Mouse (Mus musculus): Measurements from ENCODE around the gene Lrmda. TPM values are rescaled to one million over a fixed set of nuclear protein-coding genes. Genes with fewer than 3 reads are reported as not detected.

Gene Lrmda
- total RNA-seq (2021), result 1 to 10 TPM; 2.3 to 3.1 TPM
- long read RNA-seq, experiment 1, partial matches to known transcripts, result 0 of 1 reads
- long read RNA-seq, experiment 1, other reads (novel, unspliced or antisense), result 0 of 1 reads
- long read RNA-seq, experiment 2, partial matches to known transcripts, result 0 of 1 reads
- long read RNA-seq, experiment 2, other reads (novel, unspliced or antisense), result 1 of 1 reads

DNA sequence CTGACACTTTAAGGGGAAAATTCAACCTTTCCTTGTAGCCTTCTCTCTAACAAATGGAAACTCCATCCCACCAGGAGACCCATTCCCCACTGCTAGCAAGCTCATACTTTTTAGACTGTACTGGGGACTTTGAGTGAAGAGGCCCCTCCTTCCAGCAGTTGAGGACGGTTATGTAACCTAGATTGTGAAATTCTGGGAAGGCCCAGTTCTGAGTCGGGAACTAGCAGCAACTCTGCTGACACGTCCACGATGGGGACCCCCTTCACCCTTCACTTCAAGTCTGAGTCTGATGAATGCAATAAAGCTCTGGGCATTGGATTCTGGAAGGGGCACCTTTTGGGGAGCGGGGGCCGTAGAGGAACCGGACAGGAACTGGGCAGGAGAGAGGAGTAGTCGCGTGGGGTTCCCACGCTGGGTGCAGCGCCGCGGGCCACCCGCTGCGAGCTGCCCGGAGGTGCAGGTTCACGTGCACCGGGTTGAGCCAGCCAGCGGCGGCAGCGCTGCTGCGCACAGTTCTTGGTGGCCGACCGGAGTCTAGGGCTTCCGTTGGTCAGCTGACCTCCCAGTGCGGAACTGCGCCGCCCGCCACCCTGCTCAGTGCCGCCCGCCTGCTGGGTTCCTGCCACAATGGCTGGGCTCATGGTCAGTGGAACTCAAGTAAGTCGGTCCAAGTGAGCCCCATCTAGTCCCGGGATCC is at the start of gene Lrmda:
Lrmda (plus strand) TSS at position 461 of the 697 bp plus-strand sequence.
- peak; percentile 70 for DNase-seq (ENCODE audit: low spot score)

DNA sequence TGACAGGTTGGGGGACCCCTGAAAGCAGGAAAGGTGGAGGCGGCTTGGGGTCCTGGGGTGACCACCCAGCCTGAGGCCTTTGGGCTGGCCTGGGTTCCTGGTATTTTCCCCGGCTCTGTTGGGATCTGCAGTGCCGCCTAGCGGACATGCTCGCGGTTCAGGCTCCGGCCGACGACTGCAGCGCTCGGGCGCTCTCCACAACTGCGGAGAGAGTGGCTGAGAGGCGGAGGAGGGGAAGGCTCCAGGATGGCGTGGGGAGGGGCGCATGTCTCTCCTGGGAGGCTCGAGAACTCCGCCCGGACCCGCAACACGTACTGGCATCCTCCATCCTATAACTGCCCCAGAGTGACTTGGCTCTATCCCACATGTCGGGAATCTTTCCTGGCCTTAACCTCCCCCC is 38.0 kb upstream of the Lrmda start:
- DNase-seq (ENCODE audit: low spot score), result peak; percentile 83

DNA sequence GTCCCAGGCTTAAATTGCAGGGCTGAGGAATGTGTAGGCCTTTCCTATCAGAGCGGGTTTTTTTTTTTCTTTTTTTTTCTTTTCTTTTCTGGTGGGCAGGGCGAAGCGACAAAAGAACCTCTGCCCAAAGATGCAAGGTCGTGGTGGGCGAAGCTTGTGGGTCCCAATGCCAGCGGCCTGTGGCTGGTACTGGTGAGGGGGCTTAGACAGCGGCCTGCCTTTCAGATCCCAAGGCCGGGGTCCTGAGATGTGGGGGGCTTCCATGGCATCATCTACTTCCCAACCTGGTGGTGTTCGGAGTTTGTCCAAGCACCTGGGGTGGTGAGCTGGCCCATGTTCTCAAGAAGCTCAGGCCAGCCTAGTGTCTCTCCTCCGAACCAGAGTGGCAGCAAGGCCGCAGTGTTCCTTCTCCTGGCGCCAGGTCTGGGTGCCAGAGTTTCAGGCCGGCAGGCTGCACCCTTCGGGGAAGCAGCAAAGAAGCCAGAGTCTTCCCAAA is 37.4 kb upstream of the Lrmda start:
- DNase-seq (ENCODE audit: low spot score), result peak; percentile 43

DNA sequence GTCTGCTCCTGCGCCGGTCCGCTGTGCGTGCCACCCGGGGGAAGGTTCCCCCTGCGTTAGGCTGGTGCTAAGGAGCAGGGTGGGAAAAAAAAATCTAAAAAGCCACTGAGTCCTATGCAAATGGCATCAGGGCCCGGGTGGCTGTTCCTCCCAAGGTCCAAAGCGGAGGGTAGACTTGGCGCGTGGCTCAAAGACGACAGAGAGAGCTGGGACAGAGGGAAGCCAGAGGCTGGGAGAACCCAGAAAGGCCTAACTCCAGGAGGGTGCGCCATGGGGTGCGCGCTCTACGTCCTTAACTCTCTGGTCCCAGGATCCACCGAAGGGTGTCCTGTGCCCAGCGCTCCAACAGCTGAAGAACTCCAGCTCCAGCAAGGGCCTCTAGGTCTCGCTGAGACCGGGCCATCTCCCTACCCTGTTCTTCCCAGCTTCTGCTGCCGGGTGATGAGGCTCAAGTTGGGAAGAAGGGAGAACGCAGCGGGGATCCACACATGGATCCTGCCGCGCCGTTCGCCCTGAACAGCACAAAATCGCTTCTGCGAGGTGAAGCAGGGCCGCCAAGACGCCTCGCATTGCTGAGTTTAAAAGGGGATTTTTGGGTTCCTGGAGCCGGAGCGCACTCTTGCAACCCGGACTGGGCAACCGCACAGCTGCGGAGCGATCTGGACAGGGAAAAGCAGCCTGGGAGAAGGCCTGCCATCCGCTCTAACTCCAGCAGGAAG is 36.8 kb upstream of the Lrmda start:
- peak; percentile 43 for DNase-seq (ENCODE audit: low spot score)

DNA sequence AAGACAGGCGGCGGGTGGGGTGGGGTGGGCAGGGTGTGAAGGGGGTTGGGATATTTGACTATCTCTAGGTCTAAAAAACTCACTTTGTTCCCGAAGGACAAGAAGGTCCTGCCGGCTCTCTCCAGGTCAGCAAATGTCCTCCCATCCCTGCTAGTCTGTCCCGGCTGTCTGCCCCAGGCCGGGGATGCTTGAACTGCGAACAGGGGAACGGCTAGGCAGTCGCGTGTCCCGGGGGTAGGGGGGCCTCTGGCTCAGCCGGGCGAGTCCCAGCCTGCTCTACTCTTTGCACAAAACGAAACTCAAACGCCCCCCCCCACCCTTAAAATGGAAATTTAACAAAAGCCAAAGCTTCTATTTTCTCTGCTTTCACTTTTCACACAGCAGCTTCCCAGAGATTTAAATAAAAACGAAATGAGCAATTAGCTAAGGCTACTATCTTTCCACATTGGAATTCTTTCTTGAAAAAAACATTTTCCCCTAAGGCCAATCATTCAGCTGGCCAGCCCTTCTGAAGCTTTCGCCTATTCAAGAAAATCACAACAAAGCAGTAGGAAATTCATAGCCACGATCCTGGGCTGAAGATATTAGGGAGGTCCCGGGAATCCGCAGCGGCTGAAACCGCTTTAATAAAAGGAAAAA is 36.1 kb upstream of the Lrmda start:
- no peak for DNase-seq (ENCODE audit: low spot score)

DNA sequence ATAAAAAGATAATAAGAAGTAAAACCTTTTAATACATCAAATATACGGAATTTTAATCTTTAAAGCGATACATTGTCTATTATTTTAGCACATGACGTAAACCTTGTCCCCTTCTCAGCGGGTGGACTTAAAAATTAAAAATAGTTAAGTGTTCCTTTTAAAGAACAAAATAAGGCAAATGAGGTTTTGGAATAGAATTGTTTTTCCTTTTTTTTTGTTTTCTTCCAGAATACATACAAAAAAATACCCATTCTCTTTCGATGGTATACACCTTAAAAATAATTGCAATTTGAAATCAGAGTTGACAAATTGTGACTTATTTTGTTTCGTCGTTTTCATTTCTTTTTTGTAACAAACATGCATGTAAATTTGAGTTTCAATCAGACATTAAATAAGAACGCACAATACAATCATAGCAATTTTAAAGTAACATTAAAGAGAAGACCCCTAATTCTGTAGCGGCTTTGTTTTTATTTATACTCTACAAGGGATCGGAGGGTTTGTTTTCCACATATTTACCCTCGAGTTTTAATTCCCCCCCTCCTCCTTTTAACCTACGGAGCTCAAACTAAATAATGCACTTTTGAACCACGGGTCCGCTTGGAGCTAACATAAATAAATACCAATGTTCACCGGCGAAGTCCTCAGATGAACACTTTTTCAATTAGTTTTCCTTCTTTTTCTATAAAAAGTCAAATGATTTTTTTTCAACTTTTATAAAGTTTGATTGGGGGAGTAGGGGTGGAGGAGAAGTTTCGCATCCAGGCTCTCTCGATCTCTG is 35.4 kb upstream of the Lrmda start:
- DNase-seq (ENCODE audit: low spot score), result no peak

DNA sequence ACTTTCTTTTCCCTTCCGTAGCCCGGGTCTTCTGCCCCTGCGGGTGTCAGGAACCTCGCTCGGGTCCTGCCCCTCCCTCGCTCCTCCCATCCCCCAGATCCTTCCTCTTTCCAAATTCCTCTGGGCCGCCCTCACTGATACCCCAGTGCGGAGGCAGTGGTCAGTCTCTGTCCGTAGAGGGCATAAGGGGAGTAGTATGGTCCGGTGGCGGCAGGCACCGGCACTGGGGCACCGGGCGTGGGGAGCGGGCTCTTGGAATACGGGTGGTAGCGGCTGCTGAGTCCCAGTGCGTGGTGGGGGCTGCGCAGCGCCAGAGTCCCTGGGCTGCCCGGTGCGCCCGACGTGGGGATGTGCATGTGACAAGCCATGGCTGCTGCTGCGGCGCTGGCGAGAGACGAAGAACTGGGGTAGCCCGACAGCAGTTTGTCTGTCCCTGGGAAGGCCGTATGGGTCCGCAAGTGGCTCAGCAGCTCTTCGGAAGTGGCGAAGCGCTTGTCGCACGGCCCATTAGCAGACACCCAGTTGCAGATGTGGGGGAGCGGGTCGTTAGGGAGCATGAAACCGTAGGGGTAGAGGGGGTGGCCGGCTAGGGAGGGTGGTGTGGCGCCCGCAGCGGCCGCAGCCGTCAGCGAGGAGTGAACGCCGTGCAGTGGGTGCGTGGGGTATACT is 34.6 kb upstream of the Lrmda start:
- peak; percentile 41 for DNase-seq (ENCODE audit: low spot score)

DNA sequence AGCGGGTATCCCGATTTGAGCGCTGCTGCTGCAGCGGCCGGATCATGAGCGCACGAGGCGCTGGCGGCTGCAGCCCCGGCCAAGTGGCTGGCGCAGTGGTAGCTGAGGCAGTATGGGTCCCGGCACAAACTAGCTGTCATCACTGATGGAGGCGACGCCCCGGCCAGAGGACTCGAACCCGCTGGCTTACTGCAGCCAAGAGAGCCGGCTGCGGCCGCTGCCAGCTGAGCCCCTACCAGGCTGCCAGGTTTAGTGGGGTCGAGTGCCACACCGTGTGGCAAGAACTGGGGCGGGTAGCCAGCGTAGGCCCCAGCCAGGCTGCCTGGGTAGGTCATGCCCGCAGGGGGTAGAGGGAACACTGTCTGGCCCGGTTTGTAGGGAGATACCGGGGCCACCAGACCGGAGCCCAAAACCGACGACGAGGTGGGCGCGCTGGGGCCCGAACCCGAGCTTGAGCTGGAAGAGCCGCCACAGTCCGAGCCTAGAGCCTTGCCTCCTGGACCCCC is 34.0 kb upstream of the Lrmda start:
- peak; percentile 36 for DNase-seq (ENCODE audit: low spot score)

DNA sequence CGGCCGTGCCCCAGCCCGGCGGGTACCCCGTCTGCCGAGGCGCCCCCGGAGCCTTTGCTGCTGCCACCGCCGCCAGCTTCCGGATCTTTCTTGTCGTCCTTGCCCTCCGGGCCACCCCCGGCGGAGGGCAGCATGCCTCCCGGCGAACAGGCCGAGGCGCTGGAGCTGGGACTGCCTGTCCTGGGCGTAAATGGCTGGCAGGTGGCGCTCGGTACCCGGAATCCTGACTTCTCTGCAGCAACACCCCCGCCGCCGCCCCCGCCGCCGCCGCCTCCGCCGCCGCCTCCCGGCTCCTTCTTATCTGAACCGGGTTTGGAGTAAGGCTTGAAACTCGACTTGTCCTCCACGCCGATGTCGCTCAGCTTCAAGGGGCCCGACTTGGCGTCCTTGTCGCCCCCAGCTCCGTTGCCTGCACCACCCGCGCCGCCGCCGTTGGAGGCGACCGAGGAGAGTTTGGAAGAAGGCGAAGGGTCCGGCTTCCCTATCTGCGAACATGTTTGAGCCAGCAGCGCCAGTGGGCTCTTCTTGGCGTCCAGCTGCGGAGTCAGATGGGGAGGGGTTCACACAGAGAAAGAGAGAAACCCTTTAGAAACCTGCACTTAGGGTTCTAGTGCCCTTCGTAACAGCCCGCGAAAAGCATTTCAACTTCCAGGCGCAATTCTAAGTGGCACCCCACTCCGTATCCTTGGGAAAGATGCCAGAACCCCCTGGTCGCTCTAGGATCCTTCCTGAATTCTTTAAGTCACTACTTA is 33.4 kb upstream of the Lrmda start:
- DNase-seq (ENCODE audit: low spot score), result peak; percentile 90

DNA sequence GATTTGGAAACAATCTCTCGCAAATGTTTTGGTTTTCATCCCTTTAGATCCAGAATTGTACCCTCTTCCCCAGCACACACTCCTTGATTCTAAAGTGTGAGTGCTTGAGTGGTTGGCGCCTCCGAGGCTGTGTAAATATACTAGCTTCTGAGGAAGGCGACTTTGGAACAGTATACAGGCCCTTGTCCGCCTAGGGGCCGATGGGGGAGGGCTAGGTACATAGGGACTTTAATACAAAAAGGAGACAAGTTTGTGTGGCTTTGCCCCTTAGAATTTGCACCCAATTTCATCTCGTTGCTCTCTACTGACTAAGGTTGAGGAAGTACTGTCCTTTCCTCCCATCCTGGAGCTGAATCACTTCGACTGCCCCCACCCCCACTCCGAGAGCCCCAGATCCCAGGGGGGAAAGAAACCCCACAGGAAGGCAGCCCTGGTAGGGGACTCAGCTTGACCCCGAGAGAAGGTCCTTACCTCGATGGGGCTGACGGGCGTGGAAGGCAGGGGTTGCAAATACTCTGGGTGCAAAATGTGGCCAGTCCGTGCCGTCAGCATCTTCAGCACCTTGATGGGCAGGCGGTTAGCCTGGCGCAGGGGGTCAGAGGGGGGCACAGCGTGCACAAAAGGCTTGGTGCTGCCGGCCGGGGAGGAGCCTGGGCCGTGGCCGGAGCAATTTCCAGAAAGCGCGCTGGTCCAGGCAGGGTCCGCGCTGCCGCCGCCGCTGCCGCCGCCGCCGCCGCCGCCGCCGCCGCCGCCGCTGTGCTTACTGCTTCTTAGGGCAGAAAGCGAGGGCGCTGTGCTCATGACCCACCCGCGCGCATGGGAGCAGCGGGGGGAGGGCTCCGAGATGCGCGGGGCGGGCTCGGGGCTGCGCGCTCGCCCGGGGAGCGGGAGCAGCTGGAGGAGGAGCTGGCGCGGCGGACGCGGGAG is 32.5 kb upstream of the Lrmda start:
- DNase-seq (ENCODE audit: low spot score), result no peak

DNA sequence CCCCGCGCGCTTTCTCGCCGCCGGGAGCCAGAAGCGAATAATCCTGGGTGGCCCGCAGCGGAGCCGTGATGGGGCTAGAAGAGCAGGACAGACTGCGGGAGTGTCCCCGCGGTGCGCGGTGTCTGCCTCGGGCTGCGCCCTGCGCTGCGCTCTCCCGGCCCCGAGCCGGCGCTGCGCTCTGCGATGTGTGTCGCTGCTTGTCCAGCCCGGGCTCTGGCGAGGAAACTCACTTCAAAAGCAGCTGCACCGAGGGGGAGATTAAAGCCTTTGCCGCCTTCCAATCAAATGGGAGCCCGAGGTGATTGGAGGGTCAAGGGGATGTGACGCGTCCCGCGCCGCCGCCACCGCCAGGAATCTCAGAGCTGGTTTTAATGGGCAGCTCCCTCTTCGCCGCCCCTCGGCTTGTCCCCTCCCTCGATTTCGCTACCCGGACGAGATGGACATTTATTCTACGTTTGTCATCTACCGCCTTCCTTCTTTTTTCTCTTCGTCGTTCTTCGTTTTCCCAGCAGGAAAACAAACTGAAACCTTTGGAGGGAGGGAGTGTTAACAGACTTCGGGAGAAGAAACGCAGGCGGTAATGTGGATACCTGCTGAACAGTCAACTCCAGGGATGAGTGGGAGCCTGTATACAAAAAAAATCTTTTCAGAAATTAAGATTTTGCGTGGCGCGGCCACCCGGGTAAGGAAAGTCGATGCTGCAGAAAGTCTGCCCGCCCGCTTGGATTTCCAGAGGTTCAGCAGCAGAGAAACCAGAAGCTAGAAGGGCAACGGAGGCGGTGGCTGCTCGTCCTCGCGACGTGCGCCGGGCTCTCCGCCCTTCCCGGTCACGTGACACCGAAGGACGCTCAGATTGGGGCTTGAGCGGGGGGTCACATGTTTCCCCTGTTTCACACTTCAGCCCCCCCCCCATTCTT is 31.6 kb upstream of the Lrmda start:
- peak; percentile 97 for DNase-seq (ENCODE audit: low spot score)

DNA sequence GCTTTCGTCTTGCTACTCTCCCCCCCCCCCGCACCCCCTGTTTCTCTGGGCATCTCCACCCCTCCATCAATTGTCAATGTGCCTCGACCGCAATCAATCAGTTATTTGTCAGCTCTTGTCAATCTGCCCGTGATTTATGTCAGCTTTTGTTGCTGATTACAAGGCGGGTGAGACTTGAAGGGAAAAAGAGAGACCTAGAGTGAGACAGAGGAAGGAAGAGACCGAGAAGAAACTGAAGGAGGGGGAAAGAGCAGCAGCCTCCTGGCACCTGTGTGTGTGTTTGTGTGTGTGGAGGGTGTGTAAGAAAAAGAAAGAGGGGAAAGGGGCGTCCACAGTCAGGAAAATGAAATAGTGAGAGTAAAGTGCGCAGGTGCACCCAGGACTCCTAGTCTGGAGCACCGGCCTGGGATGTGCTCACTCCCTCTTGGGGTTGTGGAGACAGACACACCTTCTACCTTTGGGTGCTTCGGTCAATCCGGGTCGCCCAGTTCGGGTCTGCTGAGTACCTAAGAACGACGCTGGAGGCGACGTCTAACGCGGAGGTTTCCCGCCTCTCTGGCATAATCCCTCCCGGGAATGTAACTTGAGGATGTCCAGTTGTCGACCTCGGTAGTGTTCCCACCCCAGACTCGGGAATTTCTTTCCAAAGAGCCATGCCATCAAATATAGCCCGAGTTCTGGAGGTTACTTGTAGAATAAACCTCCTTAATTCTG is 30.8 kb upstream of the Lrmda start:
- peak; percentile 39 for DNase-seq (ENCODE audit: low spot score)

DNA sequence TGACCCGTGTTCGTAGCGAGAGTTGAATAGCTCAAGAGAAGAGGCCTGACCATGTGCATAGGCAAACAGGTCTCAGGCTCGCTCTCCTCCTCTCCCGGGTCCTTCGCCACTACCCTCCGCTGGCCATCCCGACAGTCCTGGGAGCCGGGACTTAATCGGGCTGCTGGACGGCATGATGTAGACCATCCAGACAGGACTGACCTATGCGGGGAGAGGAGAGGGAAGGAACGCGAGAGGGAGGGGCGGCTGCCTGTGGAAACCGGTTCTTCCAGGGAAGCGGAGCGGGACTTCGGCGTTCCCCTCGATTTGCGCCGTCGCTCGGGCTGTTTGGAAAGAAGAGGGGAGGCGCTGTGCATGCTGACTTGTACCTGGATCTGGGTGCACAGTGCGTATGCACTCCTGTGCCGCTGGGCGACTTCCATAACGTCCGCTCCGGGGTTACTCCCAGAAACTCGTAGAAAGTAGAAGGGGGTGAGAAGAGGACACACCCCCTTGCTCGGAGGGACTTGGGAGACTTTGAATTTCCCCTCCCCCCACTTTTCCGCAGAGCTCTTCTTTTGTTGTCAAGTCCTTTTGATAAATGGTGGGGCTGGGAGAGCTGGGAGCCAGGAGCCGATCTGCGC is 30.1 kb upstream of the Lrmda start, which contains the start of gene Zfp503:
Zfp503 (minus strand) TSS at position 311 of the 623 bp plus-strand sequence.
- DNase-seq (ENCODE audit: low spot score), result peak; percentile 50

DNA sequence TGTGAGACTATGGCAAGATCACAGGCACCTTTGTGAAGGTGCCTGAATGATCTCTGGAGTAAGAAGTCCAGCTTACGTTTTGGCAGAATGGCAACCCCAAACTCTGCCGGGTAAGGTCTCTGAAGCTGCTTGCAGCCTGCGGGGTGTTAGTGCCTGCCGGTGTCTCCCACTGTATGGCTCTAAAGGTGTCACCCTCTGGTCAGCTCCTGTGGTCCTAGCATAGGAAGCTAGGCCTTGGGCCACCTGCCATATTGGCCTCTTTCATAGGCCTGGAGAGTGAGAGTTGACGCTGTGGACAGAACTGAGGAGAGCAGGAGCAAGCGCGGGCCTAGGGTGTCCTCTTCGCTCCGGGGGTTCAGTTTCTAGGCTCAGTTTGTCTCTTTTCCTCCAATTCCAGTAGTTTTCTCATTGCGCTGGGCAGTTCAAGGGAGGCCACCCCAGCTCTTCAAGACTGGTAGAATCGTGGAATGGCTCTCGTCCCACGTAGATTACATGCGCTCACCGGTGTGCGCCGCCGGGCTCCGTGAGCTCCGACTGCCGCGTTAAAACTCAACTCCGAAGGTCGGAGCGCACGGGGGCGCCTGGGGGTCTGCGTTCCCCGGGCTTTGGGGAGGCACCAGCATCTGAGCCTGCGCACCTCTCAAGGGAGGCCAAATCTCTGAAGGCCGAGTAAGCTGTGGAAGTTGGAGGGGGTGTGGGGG is 29.0 kb upstream of the Lrmda start:
- no peak for DNase-seq (ENCODE audit: low spot score)

DNA sequence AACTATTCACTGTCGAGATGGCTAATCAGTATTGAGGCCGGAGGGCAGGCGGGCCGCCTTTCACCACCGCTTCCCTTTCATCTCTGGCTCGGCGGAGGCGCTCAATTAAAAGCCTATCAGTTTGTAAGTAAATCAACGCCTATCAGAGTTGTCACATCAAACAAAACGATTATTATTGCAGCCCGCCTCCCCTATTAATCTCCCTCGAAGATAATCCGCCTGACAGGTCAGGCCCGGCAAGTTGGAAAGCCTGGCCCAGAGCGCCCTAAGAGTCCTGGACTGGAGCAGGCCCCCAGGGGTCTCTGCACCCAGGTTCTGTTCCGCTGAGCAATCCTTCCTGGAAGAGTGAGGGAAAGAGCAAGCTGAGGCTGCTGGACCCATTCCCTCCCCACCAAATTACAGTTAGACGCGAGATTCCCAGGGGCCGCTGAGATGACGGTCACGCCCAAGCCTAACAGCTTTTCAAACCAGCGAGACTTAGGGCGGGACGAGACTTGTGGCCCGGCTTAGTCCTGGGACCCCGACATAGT is 28.2 kb upstream of the Lrmda start:
- peak; percentile 62 for DNase-seq (ENCODE audit: low spot score)

Measured in gastrocnemius, adult 18-20 months (tissue).